Mouse (Mus musculus): ENCODE results near the gene Slc35b1.
A peak's percentile ranks its signal among the peaks of the same experiment; 100 is the strongest.

Gene Slc35b1

GRCm38 (mm10) chr11:95365596-95365995, 18.9 kb upstream of the Slc35b1 start:
- peak; percentile 86 to 92 for DNase-seq (ENCODE audit: inconsistent age in 2 of 2, low spot score in 1 of 2)

GRCm38 (mm10) chr11:95366280-95366897, 18.1 kb upstream of the Slc35b1 start:
- peak in 1 of 2 experiments; percentile 51 for DNase-seq (ENCODE audit: inconsistent age in 2 of 2, low spot score in 1 of 2)

GRCm38 (mm10) chr11:95367011-95367735, 17.3 kb upstream of the Slc35b1 start:
- no peak for DNase-seq (ENCODE audit: inconsistent age in 2 of 2, low spot score in 1 of 2)

DNA sequence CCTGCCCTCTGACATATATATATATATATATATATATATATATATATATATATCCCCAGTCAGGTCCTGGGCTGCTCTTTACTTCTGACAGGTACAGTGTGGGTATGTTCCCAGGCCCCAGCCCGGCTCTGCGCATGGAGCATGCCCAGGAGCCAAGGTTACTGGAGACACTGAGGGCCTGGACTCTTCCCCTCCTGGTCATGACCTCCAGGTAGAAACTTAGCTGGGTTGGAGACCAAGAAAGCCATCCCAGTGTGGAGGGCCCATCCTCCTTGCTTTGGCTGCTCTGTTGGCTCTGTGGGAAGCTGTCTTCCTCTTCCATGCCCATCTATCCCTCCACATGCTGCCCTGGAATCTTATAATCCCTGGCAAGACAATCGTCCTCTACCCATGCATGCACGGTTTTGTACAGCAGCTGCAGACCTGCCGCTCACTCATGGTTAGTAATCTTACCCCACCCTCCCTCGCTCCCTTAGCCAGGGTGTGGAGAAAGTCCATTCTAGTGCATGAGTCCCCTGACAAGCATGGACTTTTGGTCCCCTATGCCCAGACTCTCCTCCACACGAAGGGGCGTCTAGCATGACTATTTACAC, 16.2 kb upstream of the Slc35b1 start:
- DNase-seq (ENCODE audit: inconsistent age in 2 of 2, low spot score in 1 of 2) = no peak

GRCm38 (mm10) chr11:95368871-95369270, 15.6 kb upstream of the Slc35b1 start:
- no peak for DNase-seq (ENCODE audit: inconsistent age in 2 of 2, low spot score in 1 of 2)

DNA sequence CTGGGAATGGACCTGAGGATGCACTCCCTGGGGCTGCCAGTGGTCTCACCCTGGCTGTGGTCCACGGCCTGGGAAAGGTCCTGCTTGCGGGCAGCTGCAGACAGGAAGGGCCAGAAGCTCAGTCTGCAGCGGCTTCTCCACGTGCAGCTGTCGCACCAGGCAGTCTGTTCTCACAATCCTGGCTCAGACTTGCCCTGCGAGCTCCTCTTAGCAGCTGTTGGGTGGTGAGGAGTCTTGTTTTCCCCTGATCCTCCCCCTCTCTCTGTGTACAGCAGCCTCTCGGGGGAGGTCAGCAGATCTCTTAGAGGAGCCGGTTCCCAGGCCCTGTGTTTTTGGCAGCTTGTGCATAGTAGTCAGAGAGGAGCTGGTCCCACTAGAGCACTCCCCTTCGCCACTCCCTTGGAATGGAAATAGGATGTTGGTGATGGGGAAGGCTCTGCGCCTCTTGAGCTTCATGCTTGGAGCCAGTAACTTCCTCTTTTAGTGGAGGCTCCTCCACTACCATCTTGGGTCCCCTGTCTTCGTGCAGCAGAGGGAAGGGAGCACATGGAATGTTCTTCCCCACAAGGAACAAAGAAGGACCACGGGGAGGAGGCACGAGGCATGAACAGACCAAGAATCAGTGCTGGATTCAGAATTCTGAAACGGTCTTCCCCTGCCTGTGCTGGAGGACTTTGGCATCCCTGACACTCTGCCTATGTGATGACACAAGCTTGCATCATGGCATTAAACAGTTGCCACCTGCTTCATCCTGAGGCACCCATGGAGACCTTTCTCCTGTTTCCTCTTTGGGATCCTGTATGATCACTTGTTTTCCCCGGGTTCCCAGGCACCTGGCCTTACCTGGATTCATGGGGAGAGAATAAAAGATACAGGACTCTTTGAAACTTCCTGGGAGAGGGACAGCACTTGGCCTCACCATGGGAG, 14.3 kb upstream of the Slc35b1 start:
- no peak for DNase-seq (ENCODE audit: inconsistent age in 2 of 2, low spot score in 1 of 2)

- no peak for DNase-seq (ENCODE audit: inconsistent age in 2 of 2, low spot score in 1 of 2)
Measured at GRCm38 (mm10) chr11:95371182-95371581, 13.3 kb upstream of the Slc35b1 start.

GRCm38 (mm10) chr11:95378926-95379325, 5.6 kb upstream of the Slc35b1 start:
- no peak for DNase-seq (ENCODE audit: inconsistent age in 2 of 2, low spot score in 1 of 2)

DNA sequence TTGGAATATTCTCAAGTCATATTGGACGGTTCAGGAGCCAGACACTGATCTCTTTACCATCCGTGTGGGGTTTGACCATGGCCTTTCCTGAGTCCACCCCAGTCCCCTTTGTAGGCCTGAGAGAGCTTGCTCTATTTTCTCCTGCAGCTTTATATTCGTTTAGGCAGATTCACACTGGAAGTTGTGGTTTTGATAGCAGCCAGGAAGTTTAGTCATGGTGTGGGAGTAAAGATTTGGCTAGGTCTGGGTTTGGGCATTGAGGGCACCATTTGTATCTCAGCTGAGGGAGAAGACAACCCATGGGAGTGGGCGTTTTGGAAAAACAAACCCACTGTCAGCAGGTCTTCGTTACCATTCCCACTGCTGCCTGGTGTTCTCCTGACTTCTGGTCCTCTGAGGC, 4.9 kb upstream of the Slc35b1 start:
- DNase-seq (ENCODE audit: inconsistent age in 2 of 2, low spot score in 1 of 2) = no peak

- no peak for DNase-seq (ENCODE audit: inconsistent age in 2 of 2, low spot score in 1 of 2)
Measured at GRCm38 (mm10) chr11:95380711-95381110, 3.8 kb upstream of the Slc35b1 start.

- DNase-seq (ENCODE audit: inconsistent age in 2 of 2, low spot score in 1 of 2) = no peak
Measured at GRCm38 (mm10) chr11:95381146-95381545, 3.3 kb upstream of the Slc35b1 start.

- peak in 1 of 2 experiments; percentile 58 for DNase-seq (ENCODE audit: inconsistent age in 2 of 2, low spot score in 1 of 2)
Measured at GRCm38 (mm10) chr11:95383331-95383986, 1.0 kb upstream of the Slc35b1 start.

DNA sequence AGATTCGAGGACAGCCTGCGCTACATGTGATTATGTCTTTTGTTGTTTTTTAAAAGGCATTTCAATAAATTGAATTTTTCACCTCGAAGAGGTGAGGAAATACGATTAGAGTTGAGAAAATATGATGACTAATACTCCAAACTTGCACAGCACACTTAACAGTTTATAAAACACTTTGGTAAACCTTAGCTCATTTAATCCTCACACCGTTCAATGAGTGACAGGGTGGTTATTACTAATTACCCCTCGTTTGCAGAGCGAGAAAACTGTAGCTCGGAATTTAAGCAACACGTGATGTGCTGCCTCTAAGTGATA, 531 bp upstream of the Slc35b1 start:
- no peak for DNase-seq (ENCODE audit: inconsistent age in 2 of 2, low spot score in 1 of 2)

DNA sequence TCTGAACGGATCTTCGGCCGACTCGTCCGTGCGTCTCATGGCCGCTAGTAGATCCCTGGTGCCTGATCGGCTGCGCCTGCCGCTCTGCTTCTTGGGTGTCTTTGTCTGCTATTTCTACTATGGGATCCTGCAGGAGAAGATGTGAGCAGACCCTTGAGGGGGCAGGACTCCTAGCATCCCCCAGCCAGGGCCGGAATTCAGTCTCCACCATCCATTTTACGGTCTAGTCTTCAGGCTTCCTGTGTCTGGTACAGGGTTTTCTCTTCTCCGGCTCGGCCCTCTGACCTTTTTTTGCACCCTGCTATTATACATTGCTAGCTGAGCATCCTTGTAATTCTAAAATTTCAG, 455 bp downstream of the Slc35b1 start:
- no peak for DNase-seq (ENCODE audit: inconsistent age in 2 of 2, low spot score in 1 of 2)

- no peak for DNase-seq (ENCODE audit: inconsistent age in 2 of 2, low spot score in 1 of 2)
Measured at GRCm38 (mm10) chr11:95387354-95387753, 2.9 kb downstream of the Slc35b1 start.

DNA sequence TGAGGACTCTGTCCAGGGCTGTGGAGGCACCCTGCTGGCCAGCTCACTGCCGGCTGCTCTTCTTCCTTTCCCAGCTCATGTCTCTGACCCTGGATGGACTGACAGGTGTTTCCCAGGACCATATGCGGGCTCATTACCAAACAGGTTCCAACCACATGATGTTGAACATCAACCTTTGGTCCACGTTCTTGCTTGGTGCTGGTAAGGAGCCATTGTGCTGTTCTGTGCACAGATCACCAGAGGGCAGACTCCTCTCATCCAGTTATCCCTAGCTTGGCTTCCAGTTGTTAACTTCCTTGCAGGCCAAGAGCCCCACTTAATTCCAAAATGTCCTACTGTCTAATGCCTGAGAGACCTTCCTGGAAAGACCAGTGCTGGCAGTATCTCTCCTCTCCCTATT, 4.5 kb downstream of the Slc35b1 start:
- peak in 1 of 2 experiments; percentile 50 for DNase-seq (ENCODE audit: inconsistent age in 2 of 2, low spot score in 1 of 2)

DNA sequence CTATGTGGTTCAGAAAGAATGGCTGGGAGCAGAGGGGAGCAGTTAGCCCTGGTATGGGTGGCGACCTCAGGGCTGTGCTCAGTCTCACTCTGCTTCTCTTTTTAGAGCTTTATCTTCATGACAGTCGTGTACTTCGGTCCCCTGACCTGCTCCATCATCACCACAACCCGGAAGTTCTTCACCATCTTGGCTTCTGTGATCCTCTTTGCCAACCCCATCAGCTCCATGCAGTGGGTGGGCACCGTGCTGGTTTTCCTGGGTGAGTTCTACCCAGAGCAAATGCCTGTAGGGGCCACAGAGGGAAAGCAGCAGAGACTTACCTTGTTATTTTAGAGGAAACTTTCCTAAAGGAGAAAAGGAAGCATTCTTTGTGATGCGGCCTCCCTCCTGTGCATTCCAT, 5.9 kb downstream of the Slc35b1 start:
- no peak for DNase-seq (ENCODE audit: inconsistent age in 2 of 2, low spot score in 1 of 2)

DNA sequence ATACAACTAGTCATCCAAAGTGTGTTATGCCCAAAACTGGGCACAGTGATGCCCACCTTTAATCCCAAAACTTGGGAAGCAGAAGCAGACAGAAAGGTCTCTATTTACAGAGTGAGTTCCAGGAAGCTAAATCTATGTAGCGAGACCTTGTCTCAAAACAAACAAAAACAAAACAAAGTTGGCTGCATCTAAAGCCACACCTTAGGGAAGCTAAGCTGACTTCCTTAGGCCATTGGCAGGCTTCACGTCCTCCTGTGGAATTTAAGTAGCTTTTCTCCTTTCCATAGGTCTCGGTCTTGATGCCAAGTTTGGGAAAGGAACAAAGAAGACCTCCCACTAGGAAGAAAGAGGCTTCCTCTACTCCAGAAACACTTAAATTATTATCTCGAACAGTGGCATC, 6.7 kb downstream of the Slc35b1 start:
- no peak for DNase-seq (ENCODE audit: inconsistent age in 2 of 2, low spot score in 1 of 2)

- no peak for DNase-seq (ENCODE audit: inconsistent age in 2 of 2, low spot score in 1 of 2)
Measured at GRCm38 (mm10) chr11:95391743-95392142, 7.3 kb downstream of the Slc35b1 start.

DNA sequence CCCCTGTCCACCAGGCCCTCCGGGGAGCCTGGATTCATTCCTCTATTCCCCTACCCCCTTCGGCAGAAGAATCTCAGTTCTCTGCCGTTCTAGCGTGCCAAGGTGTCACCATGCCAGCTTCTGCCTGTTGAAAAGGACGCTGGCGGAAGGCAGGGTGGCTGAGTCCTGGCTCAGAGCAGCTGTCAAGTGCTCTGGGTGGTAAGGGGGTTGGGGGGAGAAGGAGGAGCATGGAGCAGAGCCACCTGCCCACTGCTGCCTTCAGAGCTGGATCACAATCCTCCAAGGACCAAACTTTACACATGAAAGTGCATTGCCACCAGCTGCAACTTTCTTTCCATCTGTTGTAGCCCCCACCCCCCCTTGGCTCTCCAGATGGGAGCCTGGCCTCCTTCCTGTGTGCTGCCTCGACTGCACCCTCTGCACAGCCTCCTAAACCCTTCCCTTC, 7.8 kb downstream of the Slc35b1 start:
- DNase-seq (ENCODE audit: inconsistent age in 2 of 2, low spot score in 1 of 2) = peak in 1 of 2 experiments; percentile 33

Measured in adrenal gland, adult (tissue).